Mouse (Mus musculus) heart, embryonic 13.5 days (tissue): ENCODE data around the gene Get4. TPM values are rescaled to one million over a fixed set of nuclear protein-coding genes. Genes with fewer than 3 reads are reported as not detected.
A peak's percentile ranks its signal among the peaks of the same experiment; 100 is the strongest.

Experiments used
- ATAC-seq: fragments of 200-750 bp; cut with Nextera tagmentation; 2 replicates; pipeline ENCODE4 v1.8.0; 2017; ENCODE audit warnings: moderate TSS enrichment; ENCODE audit not compliant: insufficient number of reproducible peaks, low FRiP score, low TSS enrichment; ENCODE audit errors: extremely low read depth
- H3K27ac ChIP-seq: fragments of 300-500 bp; sonication (generic); replicated peaks from 2 replicates; pipeline ENCODE4 v1.5.1; 2015; ENCODE audit warnings: moderate library complexity, mild to moderate bottlenecking, inconsistent platforms
- H3K27me3 ChIP-seq: fragments of 300-500 bp; sonication (generic); replicated peaks from 2 replicates; pipeline ENCODE4 v1.6.1; 2015; ENCODE audit warnings: mild to moderate bottlenecking, inconsistent platforms
- H3K36me3 ChIP-seq: fragments of 300-500 bp; sonication (generic); 2 replicates; pipeline ENCODE4 v1.6.1; 2015; ENCODE audit warnings: mild to moderate bottlenecking, inconsistent platforms
- H3K4me1 ChIP-seq: fragments of 300-500 bp; sonication (generic); 2 replicates; pipeline ENCODE4 v1.6.1; 2015; ENCODE audit warnings: inconsistent platforms
- H3K4me2 ChIP-seq: fragments of 300-500 bp; sonication (generic); 2 replicates; pipeline ENCODE4 v1.6.1; 2015; ENCODE audit warnings: inconsistent platforms, mild to moderate bottlenecking, moderate library complexity
- H3K4me3 ChIP-seq: fragments of 300-500 bp; sonication (generic); 2 replicates; pipeline ENCODE4 v1.5.1; 2015; ENCODE audit warnings: moderate library complexity, mild to moderate bottlenecking, inconsistent platforms
- H3K9ac ChIP-seq: fragments of 300-500 bp; sonication (generic); 2 replicates; pipeline ENCODE4 v1.6.1; 2015; ENCODE audit warnings: inconsistent platforms, mild to moderate bottlenecking, moderate library complexity
- H3K9me3 ChIP-seq: fragments of 300-500 bp; sonication (generic); 2 replicates; pipeline ENCODE4 v1.6.1; 2016; ENCODE audit warnings: inconsistent platforms
- WGBS: fragments of 180-500 bp; shearing (Covaris S2); methylation state at CpG from one replicate; pipeline ENCODE4 v1.1.7; 2015; ENCODE audit warnings: mixed read lengths; 5-methylcytosine and 5-hydroxymethylcytosine counted together
- polyA plus RNA-seq: library from polyadenylated mRNA; unstranded; fragments of >200 nt; fragmentation: Nextera tagmentation; extraction: Ambion mirVana; gene quantifications from 2 replicates; pipeline ENCODE4 v1.2.1, GENCODE M21; 2015

Get4 gene
- polyA plus RNA-seq, 1 experiment from 2014 or later = 127 TPM

DNA sequence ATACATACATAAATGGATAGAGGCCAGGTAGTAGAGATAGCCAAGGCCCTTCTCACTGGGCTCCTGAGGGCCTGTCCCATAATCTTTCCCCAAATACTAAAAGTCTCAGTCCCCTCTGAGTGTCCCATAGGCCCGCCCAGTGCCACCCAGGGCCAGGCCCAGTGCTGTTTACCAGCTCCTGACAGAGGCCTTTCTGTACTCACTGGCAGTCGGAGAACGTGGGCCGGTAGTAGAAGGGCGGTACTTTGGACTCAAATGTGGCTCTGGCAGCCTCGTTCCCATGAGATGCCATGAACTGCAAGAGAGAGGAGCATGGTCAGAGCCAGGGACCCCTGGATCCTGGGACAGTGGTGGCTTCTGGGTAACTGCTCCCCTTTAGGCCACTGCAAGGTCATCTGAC is 50.0 kb downstream of the Get4 start:
- 73% methylated on average over 6 of the region's 6 CpGs for WGBS
- H3K4me1 ChIP-seq = no peaks in the 10 kb centered on the region

DNA sequence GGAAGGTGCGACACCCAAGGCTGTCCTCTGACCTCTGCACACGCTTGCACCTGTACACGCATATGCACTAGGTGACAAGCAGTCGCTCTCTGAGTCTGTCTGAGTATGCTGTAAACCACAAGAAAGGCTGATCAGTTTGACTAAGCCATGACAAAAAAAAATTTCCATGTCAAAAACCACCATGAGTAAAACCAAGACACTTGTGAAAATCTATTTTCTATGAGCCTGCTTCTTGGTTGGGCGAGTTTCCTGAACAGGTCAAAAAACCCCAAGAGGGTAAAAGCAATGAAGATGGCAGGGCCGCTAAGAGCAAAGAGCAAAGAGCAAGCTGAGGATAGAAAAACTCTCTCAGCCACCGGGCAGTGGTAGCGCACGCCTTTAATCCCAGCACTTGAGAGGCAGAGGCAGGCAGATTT is 51.5 kb downstream of the Get4 start:
- H3K4me1 ChIP-seq = no peaks in the 10 kb centered on the region
- no peak overlapping the region for H3K9ac ChIP-seq
- no peaks in the 10 kb centered on the region for H3K9me3 ChIP-seq
- no peak overlapping the region for H3K4me3 ChIP-seq
- H3K4me2 ChIP-seq = no peak overlapping the region
- 81% methylated on average over 9 of the region's 9 CpGs for WGBS
- H3K27me3 ChIP-seq = 0 out of 2 replicates have a peak, but pooled peaks cover 7% of the 10 kb centered on the region
- H3K27ac ChIP-seq = no peak overlapping the region
- no peak for ATAC-seq
- no peaks in the 10 kb centered on the region for H3K36me3 ChIP-seq

More for the DNA sequence above, 50.0 kb downstream of the Get4 start:
- no peak for ATAC-seq
- Histone ChIP-seq H3K4me3 (no peak overlapping the region), H3K4me2 (no peak overlapping the region), H3K9me3 (no peaks in the 10 kb centered on the region), H3K9ac (no peak overlapping the region), H3K27me3 (0 out of 2 replicates have a peak, but pooled peaks cover 7% of the 10 kb centered on the region), H3K36me3 (no peaks in the 10 kb centered on the region), H3K27ac (no peak overlapping the region)

DNA sequence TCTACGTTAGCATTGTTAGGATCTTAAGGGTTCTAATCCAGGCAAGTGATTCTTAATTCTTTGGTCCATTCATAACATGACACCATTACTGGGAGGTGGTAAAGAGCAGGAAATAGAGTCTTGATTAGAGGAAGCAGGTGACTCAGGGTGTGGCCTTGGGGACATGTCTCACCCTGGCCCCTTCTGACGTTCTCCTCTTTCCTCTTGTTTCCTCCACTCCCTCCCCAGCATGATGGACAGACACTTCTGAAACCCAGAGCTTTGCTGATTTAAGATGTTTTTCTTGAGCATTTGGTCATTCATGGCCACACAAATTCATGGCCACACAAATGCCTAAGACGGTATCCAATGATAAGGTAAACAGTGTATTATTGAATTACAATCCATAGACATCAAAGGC is 57.8 kb downstream of the Get4 start:
- H3K4me2 ChIP-seq = no peak overlapping the region
- no peaks in the 10 kb centered on the region for H3K36me3 ChIP-seq
- H3K9me3 ChIP-seq = 0 out of 2 replicates have a peak, but pooled peaks cover 3% of the 10 kb centered on the region
- 63% methylated on average over 3 of the region's 3 CpGs for WGBS
- H3K9ac ChIP-seq = no peak overlapping the region
- H3K27ac ChIP-seq = no peak overlapping the region
- H3K27me3 ChIP-seq = no peaks in the 10 kb centered on the region
- H3K4me3 ChIP-seq = no peak overlapping the region
- no peak for ATAC-seq
- no peaks in the 10 kb centered on the region for H3K4me1 ChIP-seq

DNA sequence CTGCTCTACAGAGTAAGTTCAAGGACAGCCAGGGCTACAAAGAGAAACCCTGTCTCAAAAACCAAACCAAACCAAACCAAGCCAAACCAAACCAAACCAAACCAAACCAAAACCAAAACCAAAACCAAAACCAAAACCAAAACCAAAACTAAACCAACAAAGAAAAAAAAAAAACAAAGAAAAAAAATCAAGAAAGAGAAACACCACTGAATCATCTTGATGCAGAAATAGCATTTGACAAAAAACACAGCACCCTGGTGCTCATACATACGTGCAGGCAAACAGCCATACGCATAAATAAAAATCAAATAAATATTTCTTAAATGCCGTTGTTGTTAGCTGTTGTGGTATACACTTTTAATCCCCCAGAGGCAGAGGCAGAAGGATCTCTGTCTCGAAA is 58.4 kb downstream of the Get4 start:
- Histone ChIP-seq H3K27me3 (no peaks in the 10 kb centered on the region), H3K4me3 (no peak overlapping the region), H3K9ac (no peak overlapping the region), H3K36me3 (no peaks in the 10 kb centered on the region), H3K9me3 (0 out of 2 replicates have a peak, but pooled peaks cover 3% of the 10 kb centered on the region), H3K27ac (no peak overlapping the region), H3K4me1 (no peaks in the 10 kb centered on the region), H3K4me2 (no peak overlapping the region)
- ATAC-seq = no peak
- 85% methylated on average over 4 of the region's 4 CpGs for WGBS

DNA sequence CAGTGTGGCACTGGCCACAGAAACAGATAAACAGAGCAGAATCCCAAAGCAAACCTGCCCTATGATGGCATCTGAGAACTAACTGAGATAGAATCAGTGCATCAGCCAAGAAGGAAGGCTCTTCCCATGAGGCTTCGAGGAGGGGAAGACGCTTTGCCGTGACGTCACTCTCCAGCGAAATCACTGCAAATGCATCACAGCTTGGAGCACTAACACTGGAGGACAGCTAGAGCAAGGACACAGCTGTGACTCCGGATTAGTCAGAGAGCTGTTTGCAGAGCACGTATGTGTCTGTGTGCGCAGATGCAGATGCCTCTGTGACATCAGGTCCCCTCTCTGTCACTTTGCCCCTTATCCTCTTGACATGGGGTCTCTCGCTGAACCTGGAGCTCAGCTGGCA is 59.7 kb downstream of the Get4 start:
- H3K9me3 ChIP-seq = 0 out of 2 replicates have a peak, but pooled peaks cover 3% of the 10 kb centered on the region
- no peak overlapping the region for H3K4me3 ChIP-seq
- H3K27me3 ChIP-seq = no peaks in the 10 kb centered on the region
- WGBS = 80% methylated on average over 9 of the region's 9 CpGs
- H3K36me3 ChIP-seq = no peaks in the 10 kb centered on the region
- no peak for ATAC-seq
- no peak overlapping the region for H3K27ac ChIP-seq
- H3K4me1 ChIP-seq = no peaks in the 10 kb centered on the region
- H3K4me2 ChIP-seq = no peak overlapping the region
- H3K9ac ChIP-seq = no peak overlapping the region

DNA sequence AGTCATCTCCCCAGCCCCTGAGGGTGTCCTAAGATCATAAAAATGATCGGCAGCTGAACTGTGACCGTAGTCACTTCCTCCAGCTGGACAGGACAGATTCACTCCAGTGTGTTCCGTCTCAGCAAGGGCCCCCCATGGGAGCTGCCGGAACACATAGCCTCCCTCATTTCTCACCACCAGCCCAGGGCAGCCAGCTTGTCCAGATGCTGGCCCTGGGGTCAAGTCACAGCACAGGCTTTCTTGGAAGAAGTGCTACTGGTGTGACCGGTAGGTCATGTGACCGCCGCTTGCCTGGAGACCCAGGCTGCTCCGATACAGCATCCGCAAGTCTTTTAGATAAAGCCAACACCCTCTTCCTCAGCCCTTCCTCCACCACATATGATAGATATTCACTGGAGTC is 61.4 kb downstream of the Get4 start:
- Histone ChIP-seq H3K27ac (no peak overlapping the region), H3K27me3 (peaks cover 5% of the 10 kb centered on the region), H3K9ac (no peak overlapping the region), H3K4me3 (no peak overlapping the region), H3K4me2 (no peak overlapping the region), H3K4me1 (no peaks in the 10 kb centered on the region), H3K36me3 (no peaks in the 10 kb centered on the region), H3K9me3 (0 out of 2 replicates have a peak, but pooled peaks cover 3% of the 10 kb centered on the region)
- 77% methylated on average over 9 of the region's 9 CpGs for WGBS
- no peak for ATAC-seq

DNA sequence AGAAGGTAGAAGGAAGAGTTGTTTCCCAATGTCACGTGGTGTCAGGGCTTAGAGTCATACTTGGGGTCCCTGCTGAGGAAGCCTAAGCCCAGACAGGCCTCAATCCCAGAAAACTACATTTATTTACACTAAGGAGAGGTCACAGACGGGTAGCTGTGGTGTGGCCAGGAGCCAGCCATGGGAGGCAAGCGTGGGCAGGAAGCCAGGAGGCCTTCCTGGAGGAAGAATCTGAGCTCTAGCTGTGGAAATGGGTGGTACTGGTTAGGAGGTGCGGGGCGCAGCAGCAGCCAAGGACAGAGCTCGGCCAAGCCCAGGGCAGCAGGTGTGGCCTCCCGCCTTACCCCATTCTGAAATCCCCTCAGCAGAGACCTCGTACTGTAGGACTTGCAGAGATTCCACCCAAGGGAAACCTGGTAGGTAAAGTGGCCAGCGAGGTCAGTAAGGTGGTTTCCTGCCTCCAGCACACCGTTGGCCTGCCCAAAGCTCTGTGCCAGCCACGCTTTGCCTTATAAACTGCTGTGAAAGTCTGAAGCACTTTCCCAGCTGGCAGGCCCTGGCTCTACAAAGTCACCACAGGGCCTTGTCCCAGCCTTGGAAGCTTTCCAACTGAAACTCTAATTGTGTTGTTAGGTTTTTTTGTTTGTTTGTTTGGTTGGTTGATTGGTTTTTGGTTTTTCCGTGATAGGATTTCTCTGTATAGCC is 63.0 kb downstream of the Get4 start:
- Histone ChIP-seq H3K4me2 (no peak overlapping the region), H3K9ac (no peak overlapping the region), H3K4me3 (no peak overlapping the region), H3K36me3 (no peaks in the 10 kb centered on the region), H3K4me1 (no peaks in the 10 kb centered on the region), H3K27me3 (peaks cover 17% of the 10 kb centered on the region), H3K9me3 (0 out of 2 replicates have a peak, but pooled peaks cover 3% of the 10 kb centered on the region), H3K27ac (no peak overlapping the region)
- no peak for ATAC-seq
- whole genome bisulfite sequencing = 82% methylated on average over 12 of the region's 12 CpGs

DNA sequence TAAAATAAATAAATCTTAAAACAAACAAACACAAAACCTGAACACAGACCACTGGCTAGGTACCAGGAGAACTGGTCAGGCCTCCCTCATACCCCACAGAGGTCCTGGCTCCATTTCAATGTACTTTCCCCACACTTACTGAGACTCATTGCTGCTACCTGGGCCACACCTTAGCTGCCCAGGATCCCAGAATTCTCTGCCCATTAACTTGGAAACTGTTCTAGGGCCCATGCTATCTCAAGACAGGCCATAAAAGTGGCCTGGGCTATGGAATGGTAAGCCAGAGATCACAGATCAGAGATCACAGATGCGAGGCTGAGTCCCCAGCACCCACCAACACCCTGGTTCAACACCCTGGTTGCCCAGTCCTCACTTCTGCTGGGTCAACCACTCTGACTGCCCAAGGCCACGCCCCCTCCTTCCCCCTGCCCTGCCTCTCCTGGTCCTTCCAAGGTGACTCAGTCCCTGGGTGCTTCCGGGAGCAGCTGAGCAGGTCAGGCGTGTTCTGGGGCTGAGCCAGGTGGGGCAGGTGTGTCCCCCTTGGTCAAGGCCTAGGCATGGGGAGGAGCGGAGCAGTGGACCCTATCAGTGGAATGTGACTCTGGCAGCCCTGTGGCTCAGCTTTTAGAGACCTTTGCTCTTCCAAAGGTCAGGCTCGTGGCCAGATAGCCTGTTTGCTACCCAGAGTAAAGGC is 65.0 kb downstream of the Get4 start:
- 65% methylated on average over 6 of the region's 6 CpGs for whole genome bisulfite sequencing
- no peaks in the 10 kb centered on the region for H3K36me3 ChIP-seq
- no peak for ATAC-seq
- H3K4me2 ChIP-seq = no peak overlapping the region
- peaks cover 22% of the 10 kb centered on the region for H3K27me3 ChIP-seq
- H3K4me3 ChIP-seq = no peak overlapping the region
- H3K4me1 ChIP-seq = no peaks in the 10 kb centered on the region
- no peak overlapping the region for H3K27ac ChIP-seq
- H3K9me3 ChIP-seq = no peaks in the 10 kb centered on the region
- H3K9ac ChIP-seq = no peak overlapping the region

DNA sequence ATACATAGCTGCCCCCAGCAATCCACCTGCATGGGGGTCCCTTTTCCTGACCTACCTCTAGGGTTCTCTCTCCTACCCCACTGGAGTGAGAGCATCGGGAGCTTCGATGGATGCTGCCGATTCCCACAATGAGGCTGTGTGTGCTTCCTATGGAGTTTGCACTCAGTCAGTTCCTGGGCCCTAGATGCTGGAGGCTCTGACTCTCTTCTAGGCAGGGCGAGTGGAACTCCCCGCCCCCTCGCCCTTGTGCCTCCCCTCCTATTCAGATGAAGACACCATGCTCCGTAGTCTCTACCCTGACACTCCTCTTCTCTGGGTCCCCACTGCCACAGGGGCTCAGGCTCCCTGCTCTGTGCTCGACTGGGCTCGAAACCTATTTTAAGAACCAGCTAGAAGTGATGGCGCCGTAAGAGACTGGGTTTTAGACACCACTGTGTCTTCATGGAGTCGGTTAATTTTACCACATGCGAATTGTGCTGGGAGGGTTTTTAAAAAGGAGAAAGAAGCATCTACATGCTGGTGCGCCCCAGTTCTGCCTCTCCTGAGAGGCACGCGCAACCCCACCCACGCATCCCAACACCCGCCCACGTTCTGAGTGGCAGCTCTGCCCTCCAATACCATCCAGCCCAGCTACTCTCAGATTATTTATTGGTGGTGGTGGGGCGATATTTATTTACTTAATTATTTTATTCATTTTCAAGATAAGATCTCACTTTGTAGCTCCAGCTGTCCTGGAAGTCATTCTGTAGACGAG is 65.8 kb downstream of the Get4 start:
- ATAC-seq = no peak
- H3K4me2 ChIP-seq = peak overlapping the region; percentile 5; the same call in 1 of the 2 replicates
- WGBS = 56% methylated on average over 21 of the region's 21 CpGs

More for the DNA sequence above, 65.8 kb downstream of the Get4 start:
- no peaks in the 10 kb centered on the region for H3K36me3 ChIP-seq
- H3K4me1 ChIP-seq = no peaks in the 10 kb centered on the region
- no peak overlapping the region for H3K4me3 ChIP-seq
- H3K9me3 ChIP-seq = no peaks in the 10 kb centered on the region
- H3K9ac ChIP-seq = 0 out of 2 replicates have a peak overlapping the region, but pooled peaks have one; percentile 21
- no peak overlapping the region for H3K27ac ChIP-seq
- H3K27me3 ChIP-seq = peaks cover 30% of the 10 kb centered on the region
